20 mouse cellular contexts compared by ENCODE assay signal in the genomic region with DNA sequence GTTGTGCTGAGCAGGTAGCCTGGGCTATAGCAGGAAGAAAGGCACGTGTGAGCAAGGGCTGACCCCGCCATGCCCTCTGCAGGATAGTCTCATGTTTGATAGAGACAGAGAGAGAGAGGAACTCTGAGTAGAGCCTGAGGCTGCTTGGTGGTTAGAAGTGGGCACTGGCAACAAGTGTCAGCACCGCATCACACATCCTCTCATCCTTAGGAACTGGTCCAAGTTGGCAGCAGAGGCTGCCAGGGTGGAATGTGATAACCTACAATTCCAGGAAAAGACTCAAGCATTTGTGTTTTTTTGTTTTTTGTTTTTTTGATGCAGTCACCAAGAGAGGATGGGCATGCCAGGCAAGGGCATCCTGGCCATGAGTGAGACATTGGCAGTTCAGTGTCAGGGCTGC.
"Had no signal": no experiment of that assay in that cellular context is flagged by ENCODE, and none has a peak within 500 bp of the region (broad histone marks: within the 10 kb centered on the region; RNA-seq: fewer than 3 reads in every experiment).

No protein-coding gene starts in this region.

- H3K36me3 ChIP-seq: kidney, embryonic 15.5 days; limb, embryonic 12.5 days; limb, embryonic 15.5 days; liver, embryonic 13.5 days; neural tube, embryonic 13.5 days; stomach, embryonic 15.5 days had no signal

- DNase-seq: kidney, adult 11 months; kidney, adult 8-10 months; kidney, postnatal 14 days; kidney, postnatal 4 days; left cerebral cortex, postnatal 4 days; liver, embryonic 13.5 days; lung, adult 2 months; lung, postnatal 14 days; midbrain, embryonic 14.5 days; right cerebral cortex, postnatal 14 days; right cerebral cortex, postnatal 4 days; spleen, adult 18-20 months; thymus, postnatal 25 days had no signal

- H3K27me3 ChIP-seq: neural tube, embryonic 13.5 days; stomach, embryonic 15.5 days had no signal

- H3K4me1 ChIP-seq: limb, embryonic 15.5 days; megakaryocyte, embryonic 14.5 days; stomach, embryonic 15.5 days had no signal

- H3K4me3 ChIP-seq: kidney, embryonic 15.5 days; limb, embryonic 12.5 days; limb, embryonic 15.5 days; liver, embryonic 13.5 days; megakaryocyte, embryonic 14.5 days; midbrain, embryonic 10.5 days; neural tube, embryonic 13.5 days; stomach, embryonic 15.5 days had no signal

- H3K27ac ChIP-seq: kidney, embryonic 15.5 days; limb, embryonic 12.5 days; limb, embryonic 15.5 days; liver, embryonic 13.5 days; midbrain, embryonic 10.5 days; neural tube, embryonic 13.5 days; stomach, embryonic 15.5 days had no signal
